In the genomic region with DNA sequence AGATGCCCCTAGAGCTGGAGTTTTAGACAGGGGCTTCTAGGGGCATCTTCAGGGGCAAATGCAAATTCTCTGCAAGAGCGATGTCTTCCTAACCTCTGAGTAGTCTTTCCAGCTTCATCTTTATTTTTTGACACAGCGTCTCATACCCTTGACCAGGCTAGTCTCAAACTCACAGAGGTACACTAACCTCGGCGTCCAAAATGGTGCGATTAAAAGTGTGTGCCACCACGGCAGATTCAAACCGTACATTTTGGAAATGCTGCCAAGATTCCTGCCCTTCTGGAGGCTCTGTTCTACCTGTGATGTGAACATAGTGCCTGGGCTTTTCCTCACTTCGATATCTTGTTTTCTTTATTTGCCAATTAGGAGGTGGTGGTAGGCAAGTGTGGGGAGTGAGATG, we compare ENCODE assay signal across 9 mouse cellular contexts. TPM values are rescaled to one million over a fixed set of nuclear protein-coding genes. Genes with fewer than 3 reads are reported as not detected.
DNase-seq lines count a peak whose midpoint lies in the region; ATAC-seq lines count a peak whose summit lies in the region.
"Had no signal": no experiment of that assay in that cellular context is flagged by ENCODE, and none has a peak within 500 bp of the region (broad histone marks: within the 10 kb centered on the region; RNA-seq: fewer than 3 reads in every experiment).

No protein-coding gene starts in this region.

- H3K4me1 ChIP-seq in kidney, embryonic 14.5 days (ENCODE audit: control insufficient read depth, insufficient read depth, low read length): peaks cover 16% of the 10 kb centered on the region
- peaks cover 19% of the 10 kb centered on the region for H3K4me1 ChIP-seq in embryonic facial prominence, embryonic 12.5 days
- H3K4me1 ChIP-seq in hindbrain, embryonic 16.5 days (ENCODE audit: control insufficient read depth, insufficient read depth, low read depth, low read length): peaks cover 20% of the 10 kb centered on the region
- peaks cover 20% of the 10 kb centered on the region for H3K4me1 ChIP-seq in midbrain, embryonic 16.5 days (ENCODE audit: control insufficient read depth, insufficient read depth, low read length)

- H3K27ac ChIP-seq in kidney, embryonic 14.5 days (ENCODE audit: low read depth, low read length): no peak overlapping the region
- H3K27ac ChIP-seq in embryonic facial prominence, embryonic 12.5 days: 0 out of 2 replicates have a peak overlapping the region, but pooled peaks have one; percentile 30
- H3K27ac ChIP-seq in hindbrain, embryonic 16.5 days (ENCODE audit: low read depth, low read length): no peak overlapping the region; the same call in 1 of the 2 replicates
- H3K27ac ChIP-seq in midbrain, embryonic 16.5 days (ENCODE audit: low read length): no peak overlapping the region

- H3K4me3 ChIP-seq in kidney, embryonic 14.5 days (ENCODE audit: low read length): no peak overlapping the region; the same call in 1 of the 2 replicates
- H3K4me3 ChIP-seq in embryonic facial prominence, embryonic 12.5 days: no peak overlapping the region
- H3K4me3 ChIP-seq in hindbrain, embryonic 16.5 days (ENCODE audit: low read length): no peak overlapping the region
- no peak overlapping the region for H3K4me3 ChIP-seq in midbrain, embryonic 16.5 days (ENCODE audit: low read depth, low read length)

- no peaks in the 10 kb centered on the region for H3K36me3 ChIP-seq in kidney, embryonic 14.5 days (ENCODE audit: control insufficient read depth, insufficient read depth, low read length)
- no peaks in the 10 kb centered on the region for H3K36me3 ChIP-seq in embryonic facial prominence, embryonic 12.5 days
- H3K36me3 ChIP-seq in hindbrain, embryonic 16.5 days (ENCODE audit: control insufficient read depth, insufficient read depth, low read length): no peaks in the 10 kb centered on the region
- H3K36me3 ChIP-seq in midbrain, embryonic 16.5 days (ENCODE audit: control insufficient read depth, insufficient read depth, low read length): no peaks in the 10 kb centered on the region

- H3K4me2 ChIP-seq in kidney, embryonic 14.5 days (replicated peaks; ENCODE audit: low read depth, low read length): no peak overlapping the region
- H3K4me2 ChIP-seq in embryonic facial prominence, embryonic 12.5 days (replicated peaks): no peak overlapping the region
- H3K4me2 ChIP-seq in hindbrain, embryonic 16.5 days (ENCODE audit: low read length): no peak overlapping the region
- peak overlapping the region; percentile 9; the same call in 1 of the 2 replicates for H3K4me2 ChIP-seq in midbrain, embryonic 16.5 days (ENCODE audit: low read length)

- no peak for DNase-seq in kidney, postnatal 36 days
- DNase-seq in frontal cortex, postnatal 14 days (ENCODE audit: low spot score in 2 of 2): no peak
- no peak for DNase-seq in adrenal gland, postnatal 4 days (ENCODE audit: low spot score in 2 of 2)

- H3K9me3 ChIP-seq in kidney, embryonic 14.5 days (ENCODE audit: control insufficient read depth, low read length): peaks cover 7% of the 10 kb centered on the region
- 0 out of 2 replicates have a peak, but pooled peaks cover 2% of the 10 kb centered on the region for H3K9me3 ChIP-seq in embryonic facial prominence, embryonic 12.5 days
- H3K9me3 ChIP-seq in hindbrain, embryonic 16.5 days (ENCODE audit: control insufficient read depth, low read length): no peaks in the 10 kb centered on the region
- no peaks in the 10 kb centered on the region; the same call in 1 of the 2 replicates for H3K9me3 ChIP-seq in midbrain, embryonic 16.5 days (replicated peaks; ENCODE audit: control insufficient read depth, low read length, poor library complexity, severe bottlenecking)

- 93% methylated on average over 8 of the region's 8 CpGs for WGBS in kidney, embryonic 14.5 days
- 94% methylated on average over 8 of the region's 8 CpGs for WGBS in embryonic facial prominence, embryonic 12.5 days
- 93% methylated on average over 8 of the region's 8 CpGs for WGBS in hindbrain, embryonic 16.5 days
- 92% methylated on average over 8 of the region's 8 CpGs for WGBS in midbrain, embryonic 16.5 days

- no peak overlapping the region for H3K9ac ChIP-seq in kidney, embryonic 14.5 days (ENCODE audit: low read depth, low read length)
- no peak overlapping the region for H3K9ac ChIP-seq in embryonic facial prominence, embryonic 12.5 days
- H3K9ac ChIP-seq in hindbrain, embryonic 16.5 days (ENCODE audit: low read depth, low read length): no peak overlapping the region
- H3K9ac ChIP-seq in midbrain, embryonic 16.5 days (ENCODE audit: low read depth, low read length): no peak overlapping the region

- peak; percentile 28 for ATAC-seq in kidney, embryonic 14.5 days (ENCODE audit: low FRiP score, low TSS enrichment)
- ATAC-seq in embryonic facial prominence, embryonic 12.5 days (ENCODE audit: insufficient number of reproducible peaks, insufficient read depth, low FRiP score, low TSS enrichment): no peak
- ATAC-seq in hindbrain, embryonic 16.5 days: peak; percentile 28
- ATAC-seq in midbrain, embryonic 16.5 days: peak; percentile 38
- no peak for ATAC-seq in inflammation-experienced regulatory T-cells, adult 6 months

- no peaks in the 10 kb centered on the region for H3K27me3 ChIP-seq in kidney, embryonic 14.5 days (ENCODE audit: control insufficient read depth, insufficient read depth, low read length)
- H3K27me3 ChIP-seq in embryonic facial prominence, embryonic 12.5 days: no peaks in the 10 kb centered on the region
- no peaks in the 10 kb centered on the region for H3K27me3 ChIP-seq in hindbrain, embryonic 16.5 days (replicated peaks; ENCODE audit: control insufficient read depth, insufficient read depth, low read length)
- H3K27me3 ChIP-seq in midbrain, embryonic 16.5 days (ENCODE audit: control insufficient read depth, insufficient read depth, low read depth, low read length): no peaks in the 10 kb centered on the region

RNA-seq across cellular contexts. Expression of gene Fbxo46, which starts 0.6 kb away (rescaled TPM):
- polyA plus RNA-seq in kidney, embryonic 14.5 days (2014; fragmentation: Nextera tagmentation; extraction: Ambion mirVana): 5.7 and 10.0 TPM in 2 replicates
- polyA plus RNA-seq in embryonic facial prominence, embryonic 12.5 days (2016; fragmentation: Nextera tagmentation; extraction: Ambion mirVana): 19.8 and 21.6 TPM in 2 replicates
- 16.4 and 17.7 TPM in 2 replicates for polyA plus RNA-seq in hindbrain, embryonic 16.5 days (2015; fragmentation: Nextera tagmentation; extraction: Ambion mirVana)
- 18.2 and 21.1 TPM in 2 replicates for polyA plus RNA-seq in midbrain, embryonic 16.5 days (2015; fragmentation: Nextera tagmentation; extraction: Ambion mirVana)
- polyA plus RNA-seq in inflammation-experienced regulatory T-cells, adult 6 months (2017; shearing (Covaris generic)): 10 to 100 TPM; 18.3 to 20.6 (median 20.0) TPM
- total RNA-seq in adrenal gland, postnatal 4 days (2021): 10 to 100 TPM; 13.7 to 14.6 TPM

RNA-seq across cellular contexts. Expression of gene Gm4969, which starts 0.9 kb away (rescaled TPM):
- 2.3 and 4.5 TPM in 2 replicates for polyA plus RNA-seq in kidney, embryonic 14.5 days (2014; fragmentation: Nextera tagmentation; extraction: Ambion mirVana)
- polyA plus RNA-seq in embryonic facial prominence, embryonic 12.5 days (2016; fragmentation: Nextera tagmentation; extraction: Ambion mirVana): 3.6 and 3.8 TPM in 2 replicates
- 7.0 and 8.8 TPM in 2 replicates for polyA plus RNA-seq in hindbrain, embryonic 16.5 days (2015; fragmentation: Nextera tagmentation; extraction: Ambion mirVana)
- 8.2 and 9.5 TPM in 2 replicates for polyA plus RNA-seq in midbrain, embryonic 16.5 days (2015; fragmentation: Nextera tagmentation; extraction: Ambion mirVana)
- polyA plus RNA-seq in inflammation-experienced regulatory T-cells, adult 6 months (2017; shearing (Covaris generic)): under 1 TPM in 1 of 3 experiments, not detected in 2; 0.11 TPM
- under 1 TPM; 0.59 to 0.98 TPM for total RNA-seq in adrenal gland, postnatal 4 days (2021)
- total RNA-seq: heart, adult 2 months had no signal
- polyA plus RNA-seq: heart, adult 2 months had no signal

RNA-seq across cellular contexts. Expression of gene Six5, which starts 24.7 kb away (rescaled TPM):
- polyA plus RNA-seq in kidney, embryonic 14.5 days (2014; fragmentation: Nextera tagmentation; extraction: Ambion mirVana): 13.3 and 13.6 TPM in 2 replicates
- polyA plus RNA-seq in embryonic facial prominence, embryonic 12.5 days (2016; fragmentation: Nextera tagmentation; extraction: Ambion mirVana): 16.6 and 16.9 TPM in 2 replicates
- polyA plus RNA-seq in hindbrain, embryonic 16.5 days (2015; fragmentation: Nextera tagmentation; extraction: Ambion mirVana): 1.9 and 2.9 TPM in 2 replicates
- polyA plus RNA-seq in midbrain, embryonic 16.5 days (2015; fragmentation: Nextera tagmentation; extraction: Ambion mirVana): 1.5 and 1.6 TPM in 2 replicates
- 1 to 10 TPM in 2 of 3 experiments, under 1 TPM in 1; 0.15 to 1.2 (median 1.0) TPM for polyA plus RNA-seq in inflammation-experienced regulatory T-cells, adult 6 months (2017; shearing (Covaris generic))
- 10 to 100 TPM; 23.4 to 25.3 TPM for total RNA-seq in adrenal gland, postnatal 4 days (2021)

RNA-seq across cellular contexts. Expression of gene Qpctl, which starts 30.0 kb away (rescaled TPM):
- 8.9 and 12.8 TPM in 2 replicates for polyA plus RNA-seq in kidney, embryonic 14.5 days (2014; fragmentation: Nextera tagmentation; extraction: Ambion mirVana)
- 16.7 and 17.4 TPM in 2 replicates for polyA plus RNA-seq in embryonic facial prominence, embryonic 12.5 days (2016; fragmentation: Nextera tagmentation; extraction: Ambion mirVana)
- polyA plus RNA-seq in hindbrain, embryonic 16.5 days (2015; fragmentation: Nextera tagmentation; extraction: Ambion mirVana): 24.0 and 26.3 TPM in 2 replicates
- 24.9 and 28.8 TPM in 2 replicates for polyA plus RNA-seq in midbrain, embryonic 16.5 days (2015; fragmentation: Nextera tagmentation; extraction: Ambion mirVana)
- polyA plus RNA-seq in inflammation-experienced regulatory T-cells, adult 6 months (2017; shearing (Covaris generic)): 10 to 100 TPM in 1 of 3 experiments, 1 to 10 TPM in 2; 7.7 to 10.0 (median 8.5) TPM
- total RNA-seq in adrenal gland, postnatal 4 days (2021): 10 to 100 TPM; 16.1 TPM

RNA-seq across cellular contexts. Expression of gene Snrpd2, which starts 30.4 kb away (rescaled TPM):
- polyA plus RNA-seq in kidney, embryonic 14.5 days (2014; fragmentation: Nextera tagmentation; extraction: Ambion mirVana): 155 and 205 TPM in 2 replicates
- polyA plus RNA-seq in embryonic facial prominence, embryonic 12.5 days (2016; fragmentation: Nextera tagmentation; extraction: Ambion mirVana): 149 and 166 TPM in 2 replicates
- polyA plus RNA-seq in hindbrain, embryonic 16.5 days (2015; fragmentation: Nextera tagmentation; extraction: Ambion mirVana): 107 and 110 TPM in 2 replicates
- polyA plus RNA-seq in midbrain, embryonic 16.5 days (2015; fragmentation: Nextera tagmentation; extraction: Ambion mirVana): 105 TPM in 2 replicates
- 10 to 100 TPM; 73.5 to 94.3 (median 75.9) TPM for polyA plus RNA-seq in inflammation-experienced regulatory T-cells, adult 6 months (2017; shearing (Covaris generic))
- 100 to 1,000 TPM; 111 to 116 TPM for total RNA-seq in adrenal gland, postnatal 4 days (2021)

Comparison
In these comparisons a context has a peak if more than half of its experiments do, and no peak if none do; other contexts are left out.
1. ATAC-seq: peak in kidney, embryonic 14.5 days (single experiment), hindbrain, embryonic 16.5 days (single experiment) and midbrain, embryonic 16.5 days (single experiment); none in embryonic facial prominence, embryonic 12.5 days (single experiment) and inflammation-experienced regulatory T-cells, adult 6 months (single experiment).